Mouse (Mus musculus) gonadal fat pad, adult 2 months (tissue): ENCODE results near the gene Banf2. TPM values are rescaled to one million over a fixed set of nuclear protein-coding genes. Genes with fewer than 3 reads are reported as not detected.

Experiments
- DNase-seq: peaks from one replicate; pipeline ENCODE4 v3.0.0-alpha.2; 2012; ENCODE audit warnings: low read depth
- polyA plus RNA-seq: library from polyadenylated mRNA; depleted of rRNA; stranded (reverse); fragments of >200 nt; gene quantifications from 2 replicates; pipeline ENCODE4 v1.2.3, GENCODE M21; 2012

Gene Banf2
- polyA plus RNA-seq, 1 experiment, result 1.1 TPM

DNA sequence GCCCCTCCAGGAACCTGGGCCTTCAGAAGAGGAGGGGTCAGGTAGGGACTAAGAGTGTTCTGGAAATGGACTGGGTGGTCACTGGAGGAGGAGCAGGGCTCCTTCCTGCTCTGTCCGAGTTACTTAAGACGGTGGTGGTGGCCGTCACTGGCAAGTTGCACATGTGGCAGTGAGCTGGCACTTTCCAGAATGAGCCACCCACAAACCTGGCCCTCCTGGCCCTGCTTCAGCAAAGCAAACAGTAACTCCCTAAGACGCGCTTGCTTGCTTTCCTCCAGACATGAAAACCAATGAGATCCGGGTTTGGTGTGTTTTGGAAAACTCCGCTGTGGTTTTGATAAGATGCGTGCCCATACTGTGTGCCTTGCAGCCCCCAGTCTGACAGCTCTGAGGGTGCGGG, 7.5 kb upstream of the Banf2 start:
- DNase-seq, result no peak

DNA sequence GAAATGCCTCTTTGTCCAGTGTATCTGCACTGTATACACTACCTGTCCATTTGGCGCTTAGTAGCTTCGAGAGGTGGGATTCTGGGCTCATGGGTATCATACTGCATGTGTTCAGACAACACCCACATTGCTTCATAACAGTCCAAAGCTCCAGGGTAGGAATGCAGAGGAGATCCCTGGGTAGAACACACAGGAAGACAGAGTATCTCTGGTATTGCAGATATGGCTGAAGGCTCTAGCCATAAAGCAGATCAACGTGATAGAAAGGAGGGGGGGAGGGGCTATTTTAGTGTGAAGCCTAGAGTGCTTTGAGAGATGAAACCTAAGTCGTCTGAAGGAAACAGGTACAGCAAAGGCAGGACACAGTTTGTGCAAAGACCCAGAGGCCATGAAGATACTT, 6.4 kb upstream of the Banf2 start:
- no peak for DNase-seq

DNA sequence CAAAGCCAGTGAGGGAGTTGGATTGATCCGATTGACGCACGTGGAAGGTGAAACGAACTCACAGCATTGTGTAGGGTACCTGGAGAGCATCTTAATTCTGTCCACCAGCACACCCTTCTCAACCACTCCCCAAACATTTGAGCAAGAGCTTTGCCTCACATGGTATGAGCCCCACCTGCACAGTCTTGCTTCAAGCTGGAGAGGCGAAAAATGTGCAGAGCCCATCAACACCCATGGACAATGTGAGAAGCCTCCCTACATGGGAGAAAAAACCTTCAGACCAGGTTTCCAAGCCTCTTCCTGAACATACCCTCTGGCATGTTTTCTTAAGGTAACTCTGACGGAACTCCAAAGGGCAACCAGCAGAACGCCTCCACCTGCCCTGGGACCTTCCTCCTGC, 2.1 kb upstream of the Banf2 start:
- no peak for DNase-seq

DNA sequence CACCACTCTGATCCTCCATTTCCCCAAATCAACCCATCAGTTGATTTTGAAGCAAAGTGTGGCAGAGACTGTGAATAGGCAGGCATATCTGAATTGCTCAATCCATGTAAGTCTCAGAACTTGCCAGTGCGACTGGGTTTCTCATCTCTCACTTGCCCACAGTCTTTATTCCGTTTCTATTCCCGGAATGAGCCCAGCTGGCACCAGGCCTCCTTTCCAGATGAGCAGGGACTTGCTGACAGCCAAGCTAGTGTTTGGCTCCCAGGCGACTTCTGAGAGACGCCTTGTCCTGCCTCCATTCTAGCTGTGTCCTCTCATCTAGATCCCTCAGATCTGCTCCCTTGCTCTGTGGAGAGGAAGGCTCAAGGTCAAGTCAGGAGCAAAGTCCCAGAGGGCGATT, 11.9 kb downstream of the Banf2 start:
- no peak for DNase-seq

DNA sequence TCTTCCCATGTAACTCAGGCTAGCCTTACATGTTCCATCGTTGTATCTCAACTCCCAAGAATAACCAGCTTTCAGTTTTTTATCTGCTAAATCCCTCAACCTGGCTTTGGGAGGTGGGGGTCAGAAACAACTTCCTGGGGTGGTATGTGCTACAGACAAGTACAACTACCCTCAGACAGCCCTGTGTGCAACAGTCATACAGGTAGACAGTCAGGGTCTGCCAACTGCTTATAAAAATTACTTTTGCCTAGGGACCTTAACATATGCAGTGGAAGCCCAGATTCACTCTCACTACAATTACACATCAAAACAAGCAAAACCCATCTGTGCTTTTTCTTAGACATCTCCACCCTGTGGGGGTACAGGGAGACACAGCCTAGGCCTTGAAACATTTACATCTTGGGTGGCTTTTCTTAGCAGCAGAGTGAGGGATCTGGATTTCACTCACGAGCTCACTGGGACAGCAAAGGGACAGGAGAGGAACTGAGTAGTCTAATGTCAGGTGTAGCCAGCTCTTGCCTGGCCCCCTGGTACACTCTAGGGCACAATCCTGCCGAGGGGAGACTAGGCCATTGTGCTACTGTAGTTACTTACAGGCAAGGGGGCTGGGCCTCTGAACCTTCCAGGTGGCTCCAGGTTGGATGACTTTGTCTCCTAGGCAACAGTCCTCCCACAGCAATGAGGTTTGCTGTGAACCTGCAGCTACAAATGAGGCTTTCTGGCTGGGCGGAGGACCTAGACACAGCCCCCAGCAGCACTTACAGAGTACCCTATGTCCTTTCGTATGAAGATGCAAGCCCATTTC, 13.1 kb downstream of the Banf2 start:
- no peak for DNase-seq

DNA sequence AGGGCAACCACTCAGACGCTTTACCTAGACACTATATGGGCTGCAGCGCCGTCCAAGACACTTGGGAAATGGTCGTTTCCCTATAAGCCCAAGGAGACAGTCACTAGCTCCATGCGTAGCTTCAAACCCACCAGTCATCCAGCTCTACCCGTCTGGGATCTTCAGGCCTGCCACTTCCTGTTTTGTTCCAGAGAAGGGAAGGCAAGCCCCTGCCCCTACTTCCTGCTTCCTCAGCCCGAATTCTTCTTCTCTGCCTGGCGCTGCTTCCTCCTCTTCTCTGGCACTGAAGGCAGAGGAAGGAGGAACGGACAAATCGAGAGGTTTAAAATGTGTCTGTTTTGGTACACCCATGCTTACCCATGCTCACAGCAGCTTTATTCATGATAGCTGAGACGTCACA, 14.1 kb downstream of the Banf2 start:
- no peak for DNase-seq

DNA sequence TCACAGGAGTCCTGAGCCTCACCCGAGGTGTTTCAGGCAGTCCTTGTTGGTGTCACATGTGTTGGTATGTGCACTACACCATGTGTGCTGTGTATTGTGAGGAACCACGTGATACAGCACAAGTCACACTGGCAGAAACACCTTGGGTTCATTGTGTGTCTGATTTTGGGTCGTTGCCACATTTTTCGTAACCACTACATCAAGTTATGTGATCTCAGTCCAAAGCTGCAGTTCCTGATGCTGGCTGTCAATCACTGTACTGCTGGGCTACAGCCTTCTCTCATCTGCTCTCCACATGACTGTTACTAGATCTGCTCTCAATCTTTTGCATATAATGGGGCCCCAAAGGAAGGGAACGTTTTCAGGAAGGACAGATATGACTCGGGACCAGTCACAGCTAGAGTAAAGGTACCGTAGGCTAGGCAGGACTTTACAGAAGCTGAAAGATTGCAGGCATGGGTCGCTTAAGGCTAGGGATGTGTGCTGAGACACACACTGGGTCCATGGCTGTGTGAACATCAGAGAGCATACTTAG, 17.4 kb downstream of the Banf2 start:
- no peak for DNase-seq

DNA sequence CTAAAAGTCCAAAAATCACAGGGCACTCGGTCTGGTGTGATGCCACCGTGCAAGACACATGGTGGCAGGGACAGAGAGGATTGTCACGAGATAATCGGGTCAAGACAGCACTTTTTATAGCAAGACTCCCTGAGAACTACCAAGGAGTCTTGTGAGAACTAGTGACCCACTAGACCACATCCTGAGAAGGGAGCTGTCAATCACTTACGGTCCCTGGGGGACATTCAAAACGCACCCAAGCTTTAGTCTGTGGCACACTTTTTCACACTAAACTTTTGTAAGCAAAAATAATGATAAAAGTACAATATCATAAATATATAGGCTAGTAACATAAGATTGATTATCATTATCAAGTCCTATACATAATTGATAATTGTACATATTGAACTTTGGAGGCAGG, 18.0 kb downstream of the Banf2 start:
- no peak for DNase-seq

DNA sequence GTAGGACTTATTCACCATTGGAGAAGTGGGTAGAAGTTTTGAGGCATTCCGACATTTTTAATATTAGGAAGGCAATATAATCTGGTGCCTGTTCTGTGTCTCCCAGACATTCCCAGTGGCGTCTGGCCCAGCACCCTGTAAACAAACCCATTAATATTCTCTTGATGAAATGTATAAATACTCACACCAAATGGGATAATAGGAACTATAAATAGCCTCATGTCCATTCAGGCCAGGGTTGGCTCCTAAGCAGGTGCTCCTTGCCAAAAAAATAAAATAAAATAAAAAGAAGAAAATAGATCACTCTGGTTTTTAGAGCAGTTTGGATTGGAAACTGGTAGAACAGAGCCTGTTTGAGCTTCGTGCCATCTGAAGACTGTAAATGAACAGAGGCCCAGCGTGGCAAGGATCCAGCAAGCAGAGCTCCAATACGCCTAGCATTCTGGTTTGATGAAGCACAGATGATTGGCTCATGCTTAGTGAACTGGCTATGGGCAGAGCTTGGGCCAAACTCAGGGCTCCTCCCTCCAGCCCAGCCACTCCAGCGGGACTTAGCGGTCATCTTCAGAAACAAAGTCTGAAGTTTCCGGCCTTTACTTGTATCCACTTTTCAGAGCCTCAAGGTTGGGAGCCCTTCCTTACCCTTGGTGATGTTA, 19.7 kb downstream of the Banf2 start:
- DNase-seq, result no peak

DNA sequence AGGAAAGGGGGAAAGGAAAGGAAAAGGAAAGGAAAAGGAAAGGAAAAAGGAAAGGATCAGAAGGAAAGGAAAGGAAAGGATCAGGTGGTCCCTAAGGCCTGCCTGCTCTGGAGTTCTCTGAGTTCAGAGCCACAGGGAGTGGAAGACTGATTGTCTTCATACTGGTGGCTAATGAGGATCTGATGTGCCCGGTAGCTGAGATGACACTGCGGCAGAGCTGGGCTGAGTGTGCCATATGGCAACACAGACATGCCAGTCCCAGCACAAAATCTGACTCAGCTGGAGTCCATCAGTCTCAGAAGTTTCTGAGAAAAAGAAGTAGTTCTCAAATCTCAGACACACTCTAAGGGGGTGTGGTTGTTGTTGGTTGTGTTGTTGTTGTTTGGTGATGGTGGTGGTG, 24.9 kb downstream of the Banf2 start:
- no peak for DNase-seq

DNA sequence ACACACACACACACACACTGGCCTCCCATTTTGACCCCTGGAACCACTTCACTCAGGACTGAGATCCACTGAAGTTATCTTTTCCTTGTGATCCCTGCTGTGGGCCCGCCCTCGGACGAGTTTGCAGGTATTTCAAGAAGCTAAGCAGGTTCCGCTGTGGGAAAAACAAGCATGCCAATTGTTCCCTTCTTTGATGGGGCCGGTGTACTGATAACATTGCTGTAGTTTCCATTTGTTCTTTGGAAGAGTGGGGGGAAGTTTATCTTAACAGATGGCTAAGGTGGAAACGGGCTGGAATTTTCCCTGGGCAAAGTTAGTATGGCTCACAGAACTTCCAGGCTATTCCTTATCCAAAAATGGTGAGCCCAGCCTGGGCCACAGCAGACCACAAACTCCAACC, 28.8 kb downstream of the Banf2 start:
- no peak for DNase-seq

DNA sequence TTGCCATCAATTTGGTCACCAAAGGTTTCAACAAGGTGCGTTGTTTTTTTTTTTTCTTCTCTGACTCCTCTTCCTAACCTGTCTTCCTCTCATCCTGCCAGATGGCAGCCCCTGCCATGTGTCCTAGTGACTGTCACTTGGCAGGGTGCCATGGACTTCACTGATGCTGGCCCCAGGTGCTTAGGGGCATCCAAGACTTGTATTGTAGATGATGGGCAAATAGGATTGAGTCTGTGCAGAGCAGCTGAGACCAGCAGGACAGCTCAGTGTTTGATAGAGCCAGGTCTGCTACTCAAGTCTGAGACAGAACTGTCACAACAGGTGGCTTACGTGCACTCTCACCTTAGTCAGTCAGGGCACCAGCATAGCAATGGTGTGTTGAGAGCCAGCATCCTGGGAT, 32.6 kb downstream of the Banf2 start:
- DNase-seq, result no peak

DNA sequence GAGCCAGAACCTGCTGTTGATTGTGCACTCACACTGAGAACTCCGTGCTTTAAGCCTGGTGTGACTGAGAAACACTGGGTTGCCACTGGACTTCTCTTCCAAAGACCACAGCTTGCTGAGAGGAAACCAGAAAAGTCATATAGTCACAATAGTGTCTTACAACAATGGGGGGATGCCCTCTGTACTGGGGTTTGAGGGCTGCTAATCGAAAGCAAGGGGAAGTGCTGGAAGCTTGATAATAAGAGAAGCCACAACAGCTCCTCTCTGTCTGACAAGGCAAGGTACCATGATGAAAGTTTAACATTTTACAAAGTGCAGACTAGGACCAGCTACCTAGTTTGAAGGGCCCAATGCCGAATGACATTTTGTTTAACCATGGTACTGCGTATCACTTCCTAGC, 36.8 kb downstream of the Banf2 start:
- no peak for DNase-seq

DNA sequence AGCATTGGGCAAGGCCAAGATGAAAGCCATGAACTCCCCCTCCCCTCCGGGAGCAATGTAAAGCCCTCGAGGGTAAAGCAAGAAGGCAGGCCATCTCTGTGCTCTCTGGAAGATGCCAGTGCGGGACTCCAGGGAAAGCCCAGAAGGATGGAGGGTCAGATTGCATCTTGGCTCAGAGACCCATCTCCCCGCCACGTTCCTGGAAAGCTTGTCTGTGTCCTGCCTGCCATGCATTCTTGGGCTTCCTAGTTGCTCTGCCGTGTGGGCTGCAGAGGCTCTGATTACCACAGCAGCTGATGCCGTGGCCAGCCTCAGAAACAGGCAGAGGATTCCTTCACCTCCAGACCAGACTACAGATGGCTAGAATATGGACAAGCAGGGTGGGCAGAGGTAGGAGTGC, 37.6 kb downstream of the Banf2 start:
- no peak for DNase-seq

DNA sequence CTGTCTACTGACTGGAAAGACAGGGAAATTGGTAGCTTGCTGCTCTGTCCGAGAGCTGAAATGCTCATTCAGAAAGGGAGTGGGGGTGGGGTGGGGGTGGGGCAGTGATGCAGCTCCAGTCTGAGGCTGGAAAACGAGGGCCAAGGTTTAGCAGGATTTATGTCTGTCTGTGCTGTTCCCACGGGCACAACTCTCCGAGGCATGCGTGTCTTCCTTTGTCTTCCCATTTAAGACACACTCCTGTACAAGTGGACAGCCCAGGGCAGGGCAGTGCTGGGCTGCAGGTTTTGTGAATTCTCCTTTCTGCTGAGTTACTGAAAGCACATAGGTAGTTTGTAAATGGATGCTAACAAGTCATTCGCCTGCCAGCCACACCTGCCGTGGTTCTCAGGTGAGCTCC, 39.8 kb downstream of the Banf2 start:
- no peak for DNase-seq

DNA sequence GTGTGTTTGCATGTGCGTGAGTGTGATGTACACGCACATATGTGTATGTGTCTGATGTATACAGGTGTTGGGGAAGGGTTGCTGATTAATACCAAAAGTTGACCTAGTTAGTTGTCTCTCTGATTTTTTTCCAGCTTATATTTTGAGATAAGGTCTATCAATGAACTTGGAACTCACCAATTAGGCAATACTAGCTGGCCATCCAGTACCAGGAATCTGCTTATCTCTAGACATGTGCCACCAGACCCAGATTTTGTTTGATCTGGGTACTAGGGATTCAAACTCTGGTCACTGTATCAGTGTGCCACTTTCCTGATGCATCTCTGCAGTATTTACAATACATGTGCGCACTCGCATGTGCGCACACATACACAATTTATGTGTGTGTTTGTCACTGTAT, 41.2 kb downstream of the Banf2 start:
- no peak for DNase-seq

DNA sequence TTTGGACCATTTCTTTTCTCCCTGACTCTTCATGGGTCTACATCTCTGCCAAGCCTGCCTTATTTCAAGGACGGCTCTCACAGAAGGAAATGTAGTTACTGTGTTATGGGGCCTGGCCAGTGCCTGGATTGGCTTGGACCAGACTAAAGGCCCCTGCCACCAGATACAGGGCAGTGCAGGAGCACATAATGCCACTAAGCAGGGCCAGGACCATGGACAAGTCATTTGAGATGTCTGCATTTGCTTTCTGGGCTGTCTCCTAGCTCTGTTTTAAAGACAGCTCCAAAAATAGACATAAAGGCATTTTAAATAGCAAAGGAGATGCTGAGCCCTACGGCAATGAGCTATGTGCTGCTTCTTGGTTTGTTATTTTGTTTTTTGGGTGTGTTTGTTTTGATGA, 43.8 kb downstream of the Banf2 start:
- DNase-seq, result no peak

DNA sequence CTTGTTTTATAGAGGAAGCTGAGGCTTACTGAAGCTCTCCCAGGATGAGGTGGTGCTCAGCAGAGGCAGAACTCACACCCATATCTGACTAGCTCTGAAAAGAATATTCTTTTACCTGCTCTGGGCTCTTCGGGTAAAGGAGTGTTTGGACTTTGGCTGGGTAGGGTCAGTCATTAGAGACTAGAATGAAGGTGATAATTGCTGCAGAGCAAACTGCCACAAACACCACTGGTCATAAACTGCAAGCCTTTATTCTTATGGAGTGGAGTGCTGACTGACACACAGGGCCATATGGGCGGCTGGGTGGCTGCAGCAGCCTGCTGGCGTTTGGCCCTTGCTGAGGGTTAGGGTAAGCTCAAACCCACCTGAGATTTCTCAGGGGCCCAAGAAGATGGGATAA, 46.0 kb downstream of the Banf2 start:
- DNase-seq, result no peak

DNA sequence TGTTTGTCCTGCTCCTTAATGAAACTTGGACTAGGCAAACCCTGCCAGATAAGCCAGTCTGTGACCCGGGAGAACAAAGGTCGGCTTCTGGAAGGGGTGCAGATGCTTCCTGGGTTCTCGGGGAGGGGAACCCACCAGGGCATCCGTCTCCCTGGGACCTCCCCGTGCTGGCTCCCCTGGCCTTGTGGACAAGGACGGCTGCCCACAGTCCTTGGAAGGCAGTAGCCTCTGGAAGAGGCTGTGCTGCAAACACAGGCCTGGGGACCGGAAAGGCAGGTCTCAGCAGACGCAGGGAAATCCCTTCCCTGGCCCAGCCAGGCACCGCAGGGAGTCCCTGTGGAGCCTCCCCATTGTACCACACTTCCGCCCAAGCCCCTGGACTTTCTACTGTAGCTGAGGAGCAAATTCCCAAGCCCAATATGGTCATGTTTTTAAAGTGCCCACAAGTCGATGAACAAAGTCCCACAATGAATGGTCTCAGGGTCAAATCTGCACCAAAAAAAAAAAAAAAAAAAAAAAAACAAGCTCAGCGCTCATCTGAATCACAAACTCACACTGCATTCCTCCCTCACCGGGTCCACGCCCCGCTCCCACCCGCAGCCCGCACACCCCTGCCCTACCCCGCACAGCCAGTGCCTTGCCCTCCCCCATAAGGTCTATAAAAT, 53.5 kb downstream of the Banf2 start:
- DNase-seq, result no peak

DNA sequence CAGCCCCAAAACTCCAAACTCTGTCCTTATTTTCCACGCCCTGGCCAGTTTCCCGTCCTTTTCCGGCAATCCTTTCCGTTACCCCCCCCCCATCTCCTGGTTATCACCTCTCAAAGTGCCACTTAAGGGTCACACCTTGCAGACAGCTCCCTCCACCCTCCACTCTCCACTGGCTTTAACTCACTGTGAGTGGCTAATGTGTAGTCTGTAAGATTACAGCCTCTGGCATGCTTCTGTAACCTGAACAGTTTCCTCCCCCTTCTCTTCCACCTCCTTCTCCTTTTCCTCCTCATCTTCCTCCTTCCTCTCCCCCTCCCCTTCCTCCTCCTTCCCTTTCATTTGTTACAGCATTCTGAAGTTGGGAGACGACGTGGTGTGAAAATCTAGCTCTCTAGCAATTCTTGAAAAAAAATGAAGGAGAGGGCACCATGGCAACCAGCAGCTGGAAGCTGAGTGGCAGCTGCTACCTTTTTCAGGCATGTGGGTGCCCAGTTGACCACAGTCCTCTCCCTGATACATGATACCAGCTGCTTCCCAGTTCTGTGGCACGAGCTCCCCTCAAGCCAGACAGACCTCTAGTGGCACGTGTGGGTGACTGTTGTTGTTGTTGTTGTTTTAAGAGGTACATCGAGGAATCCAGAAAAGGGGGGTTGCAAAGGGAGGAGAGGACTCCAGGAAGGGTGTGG, 55.2 kb downstream of the Banf2 start:
- DNase-seq, result no peak

DNA sequence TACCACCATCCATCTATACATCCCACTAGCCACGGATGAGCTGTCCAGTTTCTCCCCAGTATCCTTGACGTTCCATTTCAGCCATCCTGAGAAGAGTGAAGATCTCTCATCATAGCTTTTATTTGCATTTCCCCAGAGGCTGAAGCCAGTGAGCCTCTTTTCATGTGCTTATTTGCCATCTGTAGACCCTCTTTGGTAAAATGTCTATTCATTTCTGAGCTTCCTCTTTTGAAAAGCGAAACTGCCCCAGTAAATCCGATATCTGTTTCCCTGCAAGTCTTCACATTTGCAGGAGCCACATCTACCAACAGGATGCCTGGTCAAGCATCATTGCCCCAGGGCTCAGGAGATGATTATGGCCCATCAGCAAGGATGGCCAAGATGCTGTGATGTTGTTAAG, 59.9 kb downstream of the Banf2 start:
- no peak for DNase-seq

DNA sequence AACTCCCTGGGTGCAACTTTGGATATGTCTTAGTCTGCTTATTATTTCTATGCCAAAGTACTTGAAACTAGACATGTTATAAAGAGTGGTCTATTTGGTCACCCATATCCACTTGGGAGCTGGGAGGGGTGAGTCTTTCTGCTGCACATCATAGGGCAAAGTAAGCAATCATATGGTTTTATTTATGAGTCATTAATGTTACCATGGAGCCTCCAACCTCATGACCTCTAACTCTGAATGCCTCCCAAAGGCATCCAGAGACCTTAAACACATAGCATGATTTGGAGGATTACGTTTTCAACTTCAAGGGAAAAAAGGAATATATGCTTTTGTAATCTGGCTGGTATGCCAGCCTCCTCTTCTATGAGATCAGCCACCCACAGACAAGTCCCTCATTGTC, 61.9 kb downstream of the Banf2 start:
- DNase-seq, result no peak
